Mouse (Mus musculus) heart, embryonic 11.5 days (tissue): ENCODE results near the gene Clnk. TPM values are rescaled to one million over a fixed set of nuclear protein-coding genes. Genes with fewer than 3 reads are reported as not detected.

ENCODE experiments used
- ATAC-seq: fragments of 200-750 bp; cut with Nextera tagmentation; replicated peaks from 2 replicates; pipeline ENCODE4 v1.8.0; 2017; ENCODE audit warnings: moderate library complexity; ENCODE audit not compliant: insufficient number of reproducible peaks, low FRiP score, low TSS enrichment
- H3K27ac ChIP-seq: fragments of 300-500 bp; sonication (generic); 2 replicates; pipeline ENCODE4 v1.5.1; 2014; ENCODE audit warnings: mild to moderate bottlenecking, low read depth, low read length
- H3K27me3 ChIP-seq: fragments of 300-500 bp; sonication (generic); 2 replicates; pipeline ENCODE4 v1.6.1; 2014; ENCODE audit warnings: mild to moderate bottlenecking, low read length, mixed read lengths; ENCODE audit not compliant: control insufficient read depth, insufficient read depth
- H3K36me3 ChIP-seq: fragments of 300-500 bp; sonication (generic); 2 replicates; pipeline ENCODE4 v1.6.1; 2014; ENCODE audit warnings: mild to moderate bottlenecking, low read length, moderate library complexity, mixed read lengths; ENCODE audit not compliant: control insufficient read depth, insufficient read depth
- H3K4me1 ChIP-seq: fragments of 300-500 bp; sonication (generic); 2 replicates; pipeline ENCODE4 v1.6.1; 2014; ENCODE audit warnings: low read length; ENCODE audit not compliant: control insufficient read depth, insufficient read depth
- H3K4me2 ChIP-seq: fragments of 300-500 bp; sonication (generic); 2 replicates; pipeline ENCODE4 v1.6.1; 2014; ENCODE audit warnings: mild to moderate bottlenecking, moderate library complexity
- H3K4me3 ChIP-seq: fragments of 300-500 bp; sonication (generic); 2 replicates; pipeline ENCODE4 v1.5.1; 2014; ENCODE audit warnings: low read depth, low read length
- H3K9ac ChIP-seq: fragments of 300-500 bp; sonication (generic); 2 replicates; pipeline ENCODE4 v1.6.1; 2014; ENCODE audit warnings: mild to moderate bottlenecking, low read depth, low read length, moderate library complexity
- H3K9me3 ChIP-seq: fragments of 300-500 bp; sonication (generic); replicated peaks from 2 replicates; pipeline ENCODE4 v1.6.1; 2016; ENCODE audit warnings: low read length; ENCODE audit not compliant: control insufficient read depth
- WGBS: fragments of 180-500 bp; shearing (Covaris S2); extraction: QIAGEN DNeasy Blood & Tissue Kit; methylation state at CpG from one replicate; pipeline ENCODE4 v1.1.7; 2014; ENCODE audit not compliant: insufficient replicate concordance; 5-methylcytosine and 5-hydroxymethylcytosine counted together
- polyA plus RNA-seq: library from polyadenylated mRNA; unstranded; fragments of >200 nt; fragmentation: Nextera tagmentation; extraction: Ambion mirVana; gene quantifications from 2 replicates; pipeline ENCODE4 v1.2.1, GENCODE M21; 2014

The Clnk gene
- polyA plus RNA-seq, 1 experiment from 2014 or later, result not detected

DNA sequence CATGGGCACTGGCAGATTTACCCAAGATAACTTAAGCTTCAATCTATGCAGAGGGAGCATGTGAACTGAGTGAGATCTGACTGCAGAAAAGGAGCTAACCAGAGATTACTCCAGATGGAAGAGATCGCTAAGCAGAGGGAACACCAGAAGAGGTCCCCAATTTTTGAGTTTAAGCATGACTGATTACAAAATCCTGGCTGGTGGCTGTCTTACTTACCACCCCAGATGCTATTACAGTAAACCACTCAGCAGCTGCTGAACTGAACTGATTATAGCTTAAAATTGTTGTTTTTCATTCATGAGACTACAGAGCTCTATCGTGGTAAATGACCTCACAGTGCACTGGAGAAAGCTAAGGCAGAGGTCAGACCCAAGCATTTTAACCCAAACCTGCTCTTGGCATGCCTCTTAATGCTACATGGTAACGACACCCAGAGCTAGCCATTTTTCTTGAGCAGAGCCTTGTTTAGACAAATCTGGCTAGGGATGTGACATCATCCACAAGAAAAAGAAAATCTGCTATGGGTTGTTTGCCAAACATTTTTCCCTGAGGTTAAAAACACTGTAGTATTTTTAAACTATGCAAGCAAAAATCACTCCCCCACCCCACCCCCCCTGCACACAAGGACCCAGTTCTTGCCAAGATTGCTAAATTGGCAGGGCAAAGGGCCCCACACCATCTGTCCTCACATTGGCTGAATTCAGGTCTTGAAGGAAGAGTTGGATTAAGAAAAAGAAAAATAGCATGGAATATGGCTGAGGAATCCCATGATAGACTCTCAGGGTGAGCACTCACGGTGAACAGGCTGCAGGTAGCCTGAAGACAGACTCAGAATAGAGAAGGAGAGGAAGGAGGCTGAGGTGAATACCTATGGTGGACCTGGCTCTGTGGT, 5.4 kb upstream of the Clnk start:
- ATAC-seq, result no peak
- no peaks in the 10 kb centered on the region for H3K4me1 ChIP-seq
- no peak overlapping the region for H3K4me3 ChIP-seq
- no peak overlapping the region for H3K9ac ChIP-seq
- H3K4me2 ChIP-seq, result no peak overlapping the region
- 63% methylated on average over 4 of the region's 4 CpGs for WGBS
- H3K27ac ChIP-seq, result no peak overlapping the region
- H3K27me3 ChIP-seq, result no peaks in the 10 kb centered on the region
- H3K9me3 ChIP-seq, result no peaks in the 10 kb centered on the region
- H3K36me3 ChIP-seq, result no peaks in the 10 kb centered on the region

GRCm38 (mm10) chr5:38881416-38881727, 4.8 kb upstream of the Clnk start:
- Histone ChIP-seq H3K27me3 (no peaks in the 10 kb centered on the region), H3K4me2 (no peak overlapping the region), H3K36me3 (no peaks in the 10 kb centered on the region), H3K9me3 (no peaks in the 10 kb centered on the region), H3K4me3 (no peak overlapping the region), H3K4me1 (no peaks in the 10 kb centered on the region), H3K27ac (no peak overlapping the region), H3K9ac (no peak overlapping the region)
- no peak for ATAC-seq
- WGBS, result 66% methylated on average over 1 of the region's 1 CpGs

DNA sequence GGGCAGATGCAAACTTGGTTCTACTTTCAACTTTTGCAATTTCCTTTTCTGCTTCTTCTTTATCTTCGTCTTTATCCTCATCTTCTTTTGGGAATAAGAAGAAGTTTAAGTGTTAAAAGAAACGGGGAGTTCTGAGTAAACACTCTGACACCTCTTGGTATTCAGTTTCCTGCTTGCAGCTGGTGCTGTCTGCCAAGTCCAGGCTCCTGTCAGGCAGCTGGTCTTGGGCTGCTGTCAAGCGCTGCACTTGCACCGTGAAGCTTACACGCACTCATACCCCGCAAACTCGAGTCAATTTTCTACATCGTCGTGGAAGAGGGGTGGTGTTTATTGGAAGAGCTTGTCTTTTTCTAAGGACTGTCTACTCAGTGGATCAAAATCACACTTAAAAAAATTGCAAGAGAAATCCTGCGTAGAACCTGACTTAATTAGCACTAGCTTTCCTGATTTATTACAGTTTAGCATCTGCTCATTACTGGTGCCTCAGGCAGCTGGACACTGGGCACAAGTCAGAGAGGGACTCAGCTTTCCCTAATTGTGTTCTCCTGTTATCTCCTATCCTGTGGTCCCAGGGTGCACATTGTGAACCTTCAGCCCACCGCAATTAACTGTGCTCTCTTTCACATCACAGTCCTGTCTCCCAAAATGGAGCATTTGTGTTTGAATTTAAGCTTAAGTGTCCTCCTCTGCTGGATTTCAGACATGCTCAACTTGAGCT, 3.5 kb upstream of the Clnk start:
- no peaks in the 10 kb centered on the region for H3K27me3 ChIP-seq
- no peak overlapping the region for H3K9ac ChIP-seq
- no peak overlapping the region for H3K27ac ChIP-seq
- no peaks in the 10 kb centered on the region for H3K9me3 ChIP-seq
- H3K36me3 ChIP-seq, result no peaks in the 10 kb centered on the region
- ATAC-seq, result no peak
- H3K4me1 ChIP-seq, result no peaks in the 10 kb centered on the region
- 62% methylated on average over 11 of the region's 11 CpGs for WGBS
- no peak overlapping the region for H3K4me3 ChIP-seq
- H3K4me2 ChIP-seq, result no peak overlapping the region

GRCm38 (mm10) chr5:38875403-38875802, 1.2 kb downstream of the Clnk start:
- H3K27ac ChIP-seq, result no peak overlapping the region
- no peaks in the 10 kb centered on the region for H3K27me3 ChIP-seq
- H3K9me3 ChIP-seq, result no peaks in the 10 kb centered on the region
- H3K4me3 ChIP-seq, result no peak overlapping the region
- no peak overlapping the region for H3K9ac ChIP-seq
- H3K4me2 ChIP-seq, result no peak overlapping the region
- WGBS, result 74% methylated on average over 3 of the region's 3 CpGs
- no peaks in the 10 kb centered on the region for H3K36me3 ChIP-seq
- no peak for ATAC-seq
- H3K4me1 ChIP-seq, result no peaks in the 10 kb centered on the region

DNA sequence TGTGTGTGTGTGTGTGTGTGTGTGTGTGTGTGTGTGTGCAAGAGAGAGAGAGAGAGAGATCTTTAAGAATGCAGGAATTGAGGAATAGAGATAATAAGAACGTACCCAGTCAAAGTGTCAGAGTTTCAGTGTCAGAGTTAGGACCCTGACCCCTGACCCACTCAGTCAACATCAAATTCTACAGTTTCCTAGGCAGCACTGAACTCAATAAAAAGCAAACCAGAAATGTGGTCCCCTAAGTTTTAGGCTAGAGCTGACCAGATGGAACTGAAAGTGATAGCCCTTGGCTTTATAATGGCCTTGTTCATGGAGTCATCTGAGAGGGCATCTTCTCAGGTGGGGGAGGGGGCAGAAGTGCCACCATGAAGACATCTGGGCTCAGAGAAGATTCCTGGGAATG, 1.7 kb downstream of the Clnk start:
- Histone ChIP-seq H3K9ac (no peak overlapping the region), H3K4me2 (no peak overlapping the region), H3K27ac (no peak overlapping the region), H3K9me3 (no peaks in the 10 kb centered on the region), H3K4me3 (no peak overlapping the region), H3K4me1 (no peaks in the 10 kb centered on the region), H3K27me3 (no peaks in the 10 kb centered on the region), H3K36me3 (no peaks in the 10 kb centered on the region)
- WGBS, result 48% methylated on average over 1 of the region's 1 CpGs
- no peak for ATAC-seq

DNA sequence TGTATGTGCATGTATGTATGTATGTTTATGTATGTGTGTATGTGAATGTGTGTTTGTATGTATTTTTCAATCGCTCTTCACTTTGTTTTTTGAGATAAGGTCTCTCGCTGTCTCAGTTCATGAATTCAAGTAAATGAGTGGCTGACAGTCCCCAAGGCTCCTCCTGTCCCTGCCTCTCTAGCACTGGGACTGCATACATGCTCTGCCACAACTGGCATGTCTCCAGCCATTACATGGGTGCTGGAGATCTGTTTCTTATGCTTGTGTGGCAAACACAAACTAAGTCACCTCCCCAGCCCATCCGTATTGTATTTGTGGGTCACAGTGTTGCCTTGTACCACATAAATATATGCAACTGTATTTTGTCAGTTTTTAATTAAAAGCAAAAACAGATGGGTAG, 3.7 kb downstream of the Clnk start:
- Histone ChIP-seq H3K4me2 (no peak overlapping the region), H3K36me3 (no peaks in the 10 kb centered on the region), H3K9me3 (no peaks in the 10 kb centered on the region), H3K27ac (no peak overlapping the region), H3K4me1 (no peaks in the 10 kb centered on the region), H3K4me3 (no peak overlapping the region), H3K27me3 (no peaks in the 10 kb centered on the region), H3K9ac (no peak overlapping the region)
- WGBS, result 89% methylated on average over 3 of the region's 3 CpGs
- ATAC-seq, result no peak

GRCm38 (mm10) chr5:38871591-38871990, 5.0 kb downstream of the Clnk start:
- 49% methylated on average over 2 of the region's 2 CpGs for WGBS
- no peak for ATAC-seq
- Histone ChIP-seq H3K36me3 (no peaks in the 10 kb centered on the region), H3K9me3 (no peaks in the 10 kb centered on the region), H3K27me3 (no peaks in the 10 kb centered on the region), H3K4me1 (no peaks in the 10 kb centered on the region), H3K4me3 (no peak overlapping the region), H3K27ac (no peak overlapping the region), H3K4me2 (no peak overlapping the region), H3K9ac (no peak overlapping the region)

GRCm38 (mm10) chr5:38870485-38870884, 6.1 kb downstream of the Clnk start:
- no peak for ATAC-seq
- Histone ChIP-seq H3K4me1 (no peaks in the 10 kb centered on the region), H3K36me3 (no peaks in the 10 kb centered on the region), H3K4me2 (no peak overlapping the region), H3K27ac (no peak overlapping the region), H3K9ac (no peak overlapping the region), H3K27me3 (no peaks in the 10 kb centered on the region), H3K9me3 (no peaks in the 10 kb centered on the region), H3K4me3 (no peak overlapping the region)
- 67% methylated on average over 12 of the region's 12 CpGs for WGBS

- Histone ChIP-seq H3K36me3 (no peaks in the 10 kb centered on the region), H3K27ac (no peak overlapping the region), H3K9me3 (no peaks in the 10 kb centered on the region), H3K27me3 (no peaks in the 10 kb centered on the region), H3K4me2 (no peak overlapping the region), H3K9ac (no peak overlapping the region), H3K4me3 (no peak overlapping the region), H3K4me1 (no peaks in the 10 kb centered on the region)
- ATAC-seq, result no peak
- WGBS, result 81% methylated on average over 9 of the region's 9 CpGs
These were observed 6.6 kb downstream of the Clnk start for GRCm38 (mm10) chr5:38869976-38870375.
